Mouse (Mus musculus): ENCODE data around the gene 6030452D12Rik.

- TF ChIP-seq CTCF (IDR thresholded peaks at IDR 0.05) (no peak), EP300 (IDR thresholded peaks at IDR 0.05) (no peak)
Measured at GRCm38 (mm10) chr8:106526725-106527124, 26.4 kb downstream of the 6030452D12Rik start.
